Mouse (Mus musculus): ENCODE measurements around the gene Map2.

DNA sequence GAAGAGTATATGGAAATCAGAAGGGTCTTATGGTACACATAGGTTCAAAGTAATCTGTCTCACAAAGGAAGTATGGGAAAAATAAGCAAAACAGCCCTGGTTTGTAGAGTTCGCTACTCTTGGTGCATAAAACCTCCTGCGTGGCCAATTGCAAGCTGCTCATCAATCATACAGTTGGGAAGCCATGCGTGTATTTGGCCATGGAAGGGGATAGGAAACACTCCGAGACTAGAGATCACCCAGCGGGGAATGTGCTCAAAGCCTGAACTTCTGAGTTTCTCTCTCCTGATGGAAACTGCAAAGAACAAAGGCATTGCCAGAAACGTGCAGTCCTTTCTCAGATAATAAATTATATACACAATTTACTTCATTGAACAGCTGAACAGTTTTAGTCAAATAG is 124.3 kb downstream of the Map2 start:
- TF ChIP-seq CTCF (IDR thresholded peaks at IDR 0.05; ENCODE audit: low read depth): no peak
- no peak for TF ChIP-seq EP300 (optimal IDR thresholded peaks at IDR 0.05)
